Mouse (Mus musculus) granulocyte monocyte progenitor cell, adult 5-6 weeks (primary cell): Measurements from ENCODE around the gene Cat. TPM values are rescaled to one million over a fixed set of nuclear protein-coding genes. Genes with fewer than 3 reads are reported as not detected.

Experiments used
- ATAC-seq: replicated peaks from 2 replicates; pipeline ENCODE4 v1.8.0; 2016; ENCODE audit warnings: mild to moderate bottlenecking, moderate TSS enrichment, inconsistent platforms; ENCODE audit not compliant: poor library complexity, severe bottlenecking
- total RNA-seq, 2 experiments: library from RNA; stranded (forward) in 1 of 2; stranded (reverse) in 1 of 2; fragments of 200-712, 200-1000 nt in 1 of 2; fragments of >200 nt in 1 of 2; fragmentation: Nextera tagmentation in 1 of 2; gene quantifications; 2 replicates each; pipeline ENCODE4 v1.2.3; 2014 to 2017

The Cat gene
- total RNA-seq, 2 experiments from 2014 or later: 44.5 to 79.5 TPM

- ATAC-seq: peak; percentile 54
These were observed 39.2 kb downstream of the Cat start for GRCm38 (mm10) chr2:103445776-103446175.

GRCm38 (mm10) chr2:103439710-103440109 is 45.2 kb downstream of the Cat start:
- ATAC-seq: peak; percentile 85

GRCm38 (mm10) chr2:103439071-103439622 is 45.8 kb downstream of the Cat start:
- ATAC-seq: no peak

- no peak for ATAC-seq
These were observed 48.4 kb downstream of the Cat start for GRCm38 (mm10) chr2:103436534-103436933.

GRCm38 (mm10) chr2:103435110-103435509 is 49.9 kb downstream of the Cat start:
- ATAC-seq: no peak

GRCm38 (mm10) chr2:103432695-103433275 is 52.2 kb downstream of the Cat start:
- ATAC-seq: no peak

- no peak for ATAC-seq
These were observed 54.2 kb downstream of the Cat start for GRCm38 (mm10) chr2:103430712-103431111.

GRCm38 (mm10) chr2:103428356-103428755 is 56.6 kb downstream of the Cat start:
- no peak for ATAC-seq

- ATAC-seq: peak; percentile 65; the same call in 1 of the 2 replicates
These were observed 59.4 kb downstream of the Cat start for GRCm38 (mm10) chr2:103425456-103426063.

- ATAC-seq: peak; percentile 72; the same call in 1 of the 2 replicates
These were observed 60.5 kb downstream of the Cat start for GRCm38 (mm10) chr2:103424349-103425026.

- no peak for ATAC-seq
These were observed 61.1 kb downstream of the Cat start for GRCm38 (mm10) chr2:103423884-103424283.

GRCm38 (mm10) chr2:103420650-103421507 is 64.1 kb downstream of the Cat start:
- ATAC-seq: no peak

- ATAC-seq: no peak
These were observed 69.2 kb downstream of the Cat start for GRCm38 (mm10) chr2:103415774-103416173.

GRCm38 (mm10) chr2:103413381-103413780 is 71.6 kb downstream of the Cat start:
- ATAC-seq: no peak

- ATAC-seq: no peak
These were observed 73.1 kb downstream of the Cat start for GRCm38 (mm10) chr2:103411816-103412215.

GRCm38 (mm10) chr2:103411348-103411747 is 73.6 kb downstream of the Cat start, which contains the start of gene Elf5:
Gene Elf5 (plus strand): TSS chr2:103411688.
- no peak for ATAC-seq

GRCm38 (mm10) chr2:103406239-103406638 is 78.7 kb downstream of the Cat start:
- ATAC-seq: no peak
